Mouse (Mus musculus): Measurements from ENCODE around the gene Proca1.

- TF ChIP-seq POLR2A (IDR thresholded peaks at IDR 0.05; ENCODE audit: low read depth, low read length) (no peak), CTCF (IDR thresholded peaks at IDR 0.05; ENCODE audit: extremely low read depth, insufficient read depth, insufficient read length, insufficient replicate concordance) (no peak)
These were observed 31.2 kb upstream of the Proca1 start for GRCm38 (mm10) chr11:78161968-78162367.
